Comparison of ENCODE assay signal across 9 mouse cellular contexts in the genomic region with DNA sequence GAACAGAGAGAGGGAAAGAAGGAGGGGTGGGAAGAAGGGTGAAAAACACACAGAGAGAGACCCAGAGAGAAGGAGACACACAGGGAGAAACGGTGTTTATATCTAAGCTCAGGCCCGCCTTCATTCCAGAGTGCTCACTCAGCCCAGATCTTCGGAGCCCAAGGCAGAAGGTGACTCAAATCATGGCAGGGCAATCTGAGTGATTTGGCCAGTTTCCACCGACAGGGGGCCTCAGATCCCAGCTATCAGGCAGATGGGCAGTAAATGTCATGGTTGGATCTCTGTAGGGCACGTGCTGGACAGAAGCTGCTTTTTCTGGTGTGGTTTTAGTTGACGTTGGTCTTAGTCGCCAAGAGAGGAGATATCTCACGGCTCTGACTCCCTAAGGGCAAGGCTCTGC. TPM values are rescaled to one million over a fixed set of nuclear protein-coding genes. Genes with fewer than 3 reads are reported as not detected.
A peak's percentile ranks its signal among the peaks of the same experiment; 100 is the strongest.
DNase-seq lines count a peak whose midpoint lies in the region; ATAC-seq lines count a peak whose summit lies in the region.
"Had no signal": no experiment of that assay in that cellular context is flagged by ENCODE, and none has a peak within 500 bp of the region (broad histone marks: within the 10 kb centered on the region; RNA-seq: fewer than 3 reads in every experiment).

No protein-coding gene starts in this region.

- H3K4me1 ChIP-seq in hindbrain, embryonic 16.5 days (ENCODE audit: control insufficient read depth, insufficient read depth, low read depth, low read length), result peaks cover 12% of the 10 kb centered on the region

- peak overlapping the region; percentile 53 for H3K4me2 ChIP-seq in hindbrain, embryonic 16.5 days (ENCODE audit: low read length)

- intact Hi-C loops in left cerebral cortex, postnatal 10 days (cut with DNase I), result no loop called here

- no peaks in the 10 kb centered on the region for H3K27me3 ChIP-seq in hindbrain, embryonic 16.5 days (replicated peaks; ENCODE audit: control insufficient read depth, insufficient read depth, low read length)

- peak overlapping the region; percentile 54 for H3K27ac ChIP-seq in hindbrain, embryonic 16.5 days (ENCODE audit: low read depth, low read length)
- H3K27ac ChIP-seq: macrophage had no signal

- H3K36me3 ChIP-seq in hindbrain, embryonic 16.5 days (ENCODE audit: control insufficient read depth, insufficient read depth, low read length), result no peaks in the 10 kb centered on the region

- peak; percentile 91 for DNase-seq in R1 (ENCODE audit: low read depth, low spot score)
- peak; percentile 74 to 75 for DNase-seq in cerebellum, postnatal 36 days
- peak; percentile 48 to 64 for DNase-seq in gastrocnemius, adult 8-10 months (ENCODE audit: low spot score in 2 of 2)
- peak; percentile 10 to 78 for DNase-seq in left cerebral cortex, postnatal 10 days (ENCODE audit: extremely low spot score in 1 of 2, low spot score in 2 of 2)
- peak; percentile 18 to 42 for DNase-seq in right cerebral cortex, adult 2 months (ENCODE audit: low spot score in 2 of 2)
- DNase-seq in yolk sac, embryonic 10.5 days (ENCODE audit: low spot score), result peak; percentile 70

- peak overlapping the region; percentile 28 for H3K4me3 ChIP-seq in hindbrain, embryonic 16.5 days (ENCODE audit: low read length)

- ATAC-seq in hindbrain, embryonic 16.5 days, result peak; percentile 54
- ATAC-seq in megakaryocyte progenitor cell, adult 5-6 weeks (replicated peaks; ENCODE audit: poor library complexity), result peak; percentile 74

- WGBS in hindbrain, embryonic 16.5 days, result 7% methylated on average over 8 of the region's 8 CpGs

- H3K9me3 ChIP-seq in hindbrain, embryonic 16.5 days (ENCODE audit: control insufficient read depth, low read length), result no peaks in the 10 kb centered on the region

- peak overlapping the region; percentile 56 for H3K9ac ChIP-seq in hindbrain, embryonic 16.5 days (ENCODE audit: low read depth, low read length)

RNA-seq across cellular contexts. Expression of a gene that starts 57.6 kb away (rescaled TPM):
- 1 to 10 TPM; 1.7 to 2.7 (median 2.3) TPM for total RNA-seq in gastrocnemius, adult 8-10 months (2022)
- polyA plus RNA-seq in hindbrain, embryonic 16.5 days (2015; fragmentation: Nextera tagmentation; extraction: Ambion mirVana), result 230 and 249 TPM in 2 replicates
- total RNA-seq in left cerebral cortex, postnatal 10 days (2021), result 100 to 1,000 TPM; 703 to 707 TPM
- 7.0 and 9.1 TPM in 2 replicates for total RNA-seq in megakaryocyte progenitor cell, adult 5-6 weeks (2015)
- total RNA-seq in megakaryocyte progenitor cell, adult 5-6 weeks (2017), result 2.6 and 8.7 TPM in 2 replicates

Comparison
In these comparisons a context has a peak if more than half of its experiments do, and no peak if none do; other contexts are left out.
1. Peak in every context shown above with its lines: DNase-seq, ATAC-seq, H3K4me3 ChIP-seq and H3K27ac ChIP-seq.
2. DNase-seq: peak in every context shown above with its lines; median percentile 91 in R1; 74 in cerebellum, postnatal 36 days; 70 in yolk sac, embryonic 10.5 days; 56 in gastrocnemius, adult 8-10 months; 44 in left cerebral cortex, postnatal 10 days; 30 in right cerebral cortex, adult 2 months.
3. RNA of a gene that starts 57.6 kb away (total RNA-seq): 703 to 707 TPM in left cerebral cortex, postnatal 10 days; 2.6 to 9.1 TPM in megakaryocyte progenitor cell, adult 5-6 weeks and 1.7 to 2.7 TPM in gastrocnemius, adult 8-10 months; every median in the first group is over 10 times any median in the second.